Mouse (Mus musculus) liver, embryonic 18 days (tissue): ENCODE data around the gene Phka1. TPM values are rescaled to one million over a fixed set of nuclear protein-coding genes. Genes with fewer than 3 reads are reported as not detected.

Experiments
- polyA plus RNA-seq: library from polyadenylated mRNA; depleted of rRNA; stranded (reverse); fragments of >200 nt; gene quantifications from 2 replicates; pipeline ENCODE4 v1.2.3, GENCODE M21; 2012; rRNA removed

The Phka1 gene
- 1.2 TPM in 2 replicates for polyA plus RNA-seq

GRCm38 (mm10) chrX:102643823-102644572 lies at the start of gene Phka1:
TSS of gene Phka1 (minus strand) at chrX:102644246.

GRCm38 (mm10) chrX:102686872-102687271 lies 42.8 kb upstream of the Phka1 start, which contains the start of gene Gm3880:
TSS of gene Gm3880 (minus strand) at chrX:102686972.

GRCm38 (mm10) chrX:102504644-102505481 lies 139.2 kb downstream of the Phka1 start, which contains the start of gene Hdac8:
TSS of gene Hdac8 (minus strand) at chrX:102505359.

Other genes with a start within 250 kb of the Phka1 start
- gene Hdac8, start 138.9 kb downstream of the Phka1 start, polyA plus RNA-seq, result 2.8 TPM in 2 replicates
- gene Gm3880, start 42.7 kb upstream of the Phka1 start, polyA plus RNA-seq, result not detected in 2 replicates
- gene Gm9112, start 63.4 kb upstream of the Phka1 start, polyA plus RNA-seq, result not detected in 2 replicates
- not detected in 2 replicates for gene Dmrtc1b, start 63.6 kb upstream of the Phka1 start, polyA plus RNA-seq
- gene Dmrtc1c1, start 158.7 kb upstream of the Phka1 start, polyA plus RNA-seq, result not detected in 2 replicates
- not detected in 2 replicates for gene Dmrtc1c2, start 210.4 kb upstream of the Phka1 start, polyA plus RNA-seq
- not detected in 2 replicates for gene 1700031F05Rik, start 223.7 kb upstream of the Phka1 start, polyA plus RNA-seq